Mouse (Mus musculus) kidney, adult 2 months (tissue): ENCODE measurements around the gene Smarca2. TPM values are rescaled to one million over a fixed set of nuclear protein-coding genes. Genes with fewer than 3 reads are reported as not detected.

Experiments used
- DNase-seq: peaks from one replicate; pipeline ENCODE4 v3.0.0; 2021
- H3K27ac ChIP-seq: fragments of 200-500 bp; 2 replicates; pipeline ENCODE4 v1.5.1; 2012; ENCODE audit warnings: low read depth, low read length, control low read depth, inconsistent platforms; ENCODE audit not compliant: insufficient read depth
- H3K27me3 ChIP-seq: fragments of 200-500 bp; replicated peaks from 2 replicates; pipeline ENCODE4 v1.6.1; 2012; ENCODE audit warnings: mild to moderate bottlenecking, moderate library complexity, low read length, inconsistent platforms; ENCODE audit not compliant: control insufficient read depth, insufficient read depth
- H3K36me3 ChIP-seq: fragments of 200-500 bp; 2 replicates; pipeline ENCODE4 v1.6.1; 2012; ENCODE audit warnings: mild to moderate bottlenecking, moderate library complexity, low read length, inconsistent platforms; ENCODE audit not compliant: control insufficient read depth, insufficient read depth
- H3K4me1 ChIP-seq: fragments of 200-500 bp; 2 replicates; pipeline ENCODE4 v1.6.1; 2011; ENCODE audit warnings: low read length; ENCODE audit not compliant: control insufficient read depth, insufficient read depth
- H3K4me3 ChIP-seq: fragments of 200-500 bp; 2 replicates; pipeline ENCODE4 v1.5.1; 2011; ENCODE audit warnings: mild to moderate bottlenecking, low read depth, low read length, control low read depth; ENCODE audit not compliant: insufficient read depth
- CTCF ChIP-seq: fragments of 200-500 bp; conservative IDR thresholded peaks from 2 replicates; pipeline ENCODE4 v1.5.1; 2011; ENCODE audit warnings: low read depth, mild to moderate bottlenecking, control low read depth, low read length, moderate library complexity, mixed read lengths; ENCODE audit not compliant: insufficient read depth, insufficient read length
- POLR2A ChIP-seq: fragments of 200-500 bp; IDR thresholded peaks from one replicate; pipeline ENCODE4 v1.6.1; 2011; ENCODE audit warnings: low read depth, low read length, control low read depth
- WGBS: fragments of 180-500 bp; shearing (Covaris S2); methylation state at CpG from one replicate; pipeline ENCODE4 v1.1.7; 2018; 5-methylcytosine and 5-hydroxymethylcytosine counted together
- polyA plus RNA-seq: library from polyadenylated mRNA; depleted of rRNA; stranded (reverse); fragments of >200 nt; gene quantifications from 2 replicates; pipeline ENCODE4 v1.2.3, GENCODE M21; 2012

Smarca2 gene
- polyA plus RNA-seq, 1 experiment = 45.6 TPM

GRCm38 (mm10) chr19:26746709-26747467 lies 142.0 kb downstream of the Smarca2 start:
- Histone ChIP-seq H3K36me3 (no peaks in the 10 kb centered on the region; the same call in 1 of the 2 replicates), H3K4me3 (peak overlapping the region; percentile 61; the same call in 1 of the 2 replicates), H3K27me3 (no peaks in the 10 kb centered on the region), H3K27ac (peak overlapping the region; percentile 68; the same call in 1 of the 2 replicates), H3K4me1 (peaks cover 7% of the 10 kb centered on the region; the same call in 1 of the 2 replicates)
- 44% methylated on average over 6 of the region's 6 CpGs for WGBS
- DNase-seq = no peak
- TF ChIP-seq CTCF (no peak), POLR2A (no peak)

GRCm38 (mm10) chr19:26747571-26748539 lies 143.0 kb downstream of the Smarca2 start:
- no peaks in the 10 kb centered on the region for H3K27me3 ChIP-seq
- no peaks in the 10 kb centered on the region; the same call in 1 of the 2 replicates for H3K36me3 ChIP-seq
- H3K4me1 ChIP-seq = peaks cover 12% of the 10 kb centered on the region; the same call in 1 of the 2 replicates
- peak; percentile 82 for DNase-seq
- no peak for TF ChIP-seq CTCF
- TF ChIP-seq POLR2A = no peak
- peak overlapping the region; percentile 92 for H3K27ac ChIP-seq
- peak overlapping the region; percentile 61 for H3K4me3 ChIP-seq
- under 1% methylated on average over 36 of the region's 36 CpGs for WGBS

- H3K27me3 ChIP-seq = no peaks in the 10 kb centered on the region
- TF ChIP-seq CTCF = no peak
- TF ChIP-seq POLR2A = no peak
- 1% methylated on average over 6 of the region's 6 CpGs for WGBS
- peak overlapping the region; percentile 88 for H3K27ac ChIP-seq
- H3K4me1 ChIP-seq = peaks cover 19% of the 10 kb centered on the region; the same call in 1 of the 2 replicates
- peak overlapping the region; percentile 28 for H3K4me3 ChIP-seq
- peak; percentile 26 for DNase-seq
- H3K36me3 ChIP-seq = no peaks in the 10 kb centered on the region; the same call in 1 of the 2 replicates
Observed at GRCm38 (mm10) chr19:26748676-26749075, 143.8 kb downstream of the Smarca2 start.

- no peaks in the 10 kb centered on the region for H3K27me3 ChIP-seq
- H3K27ac ChIP-seq = peak overlapping the region; percentile 75
- peak overlapping the region; percentile 17; the same call in 1 of the 2 replicates for H3K4me3 ChIP-seq
- no peaks in the 10 kb centered on the region; the same call in 1 of the 2 replicates for H3K36me3 ChIP-seq
- WGBS = 16% methylated on average over 11 of the region's 11 CpGs
- H3K4me1 ChIP-seq = peaks cover 24% of the 10 kb centered on the region; the same call in 1 of the 2 replicates
- TF ChIP-seq CTCF = no peak
- TF ChIP-seq POLR2A = no peak
- DNase-seq = peak; percentile 40
Observed at GRCm38 (mm10) chr19:26749427-26750137, 144.7 kb downstream of the Smarca2 start.

- Histone ChIP-seq H3K4me3 (peak overlapping the region; percentile 37; the same call in 1 of the 2 replicates), H3K36me3 (no peaks in the 10 kb centered on the region; the same call in 1 of the 2 replicates), H3K27ac (peak overlapping the region; percentile 86), H3K27me3 (no peaks in the 10 kb centered on the region), H3K4me1 (peaks cover 33% of the 10 kb centered on the region; the same call in 1 of the 2 replicates)
- DNase-seq = peak; percentile 47
- WGBS = 40% methylated on average over 15 of the region's 15 CpGs
- TF ChIP-seq CTCF = no peak
- TF ChIP-seq POLR2A = no peak
Observed at GRCm38 (mm10) chr19:26752611-26753163, 147.8 kb downstream of the Smarca2 start.

GRCm38 (mm10) chr19:26753266-26753872 lies 148.5 kb downstream of the Smarca2 start:
- H3K27ac ChIP-seq = peak overlapping the region; percentile 86
- peaks cover 33% of the 10 kb centered on the region; the same call in 1 of the 2 replicates for H3K4me1 ChIP-seq
- H3K27me3 ChIP-seq = no peaks in the 10 kb centered on the region
- no peak overlapping the region for H3K4me3 ChIP-seq
- no peaks in the 10 kb centered on the region; the same call in 1 of the 2 replicates for H3K36me3 ChIP-seq
- TF ChIP-seq CTCF = no peak
- TF ChIP-seq POLR2A = no peak
- 42% methylated on average over 7 of the region's 7 CpGs for WGBS
- DNase-seq = peak; percentile 36
